Mouse (Mus musculus): Measurements from ENCODE around the gene Phrf1. TPM values are rescaled to one million over a fixed set of nuclear protein-coding genes. Genes with fewer than 3 reads are reported as not detected.
A peak's percentile ranks its signal among the peaks of the same experiment; 100 is the strongest.

Gene Phrf1
- polyA plus RNA-seq, 1 experiment from 2014 or later = 81.0 TPM

GRCm38 (mm10) chr7:141278766-141279590 is 50.4 kb downstream of the Phrf1 start, which contains the start of gene Sct:
Gene Sct (minus strand): TSS chr7:141279133.
- peaks cover 14% of the 10 kb centered on the region for H3K4me1 ChIP-seq (replicated peaks; ENCODE audit: control insufficient read depth, insufficient read depth, low read length)
- no peak within 1 kb of the TSS for H3K27ac ChIP-seq (ENCODE audit: low read depth, low read length)
- peak within 1 kb of the TSS; percentile 57 for H3K9ac ChIP-seq (ENCODE audit: low read depth, low read length)
- no peaks in the 10 kb centered on the region for H3K9me3 ChIP-seq (ENCODE audit: control insufficient read depth, low read length)
- H3K36me3 ChIP-seq (ENCODE audit: control insufficient read depth, insufficient read depth, low read length) = no peaks in the 10 kb centered on the region
- DNase-seq (ENCODE audit: low spot score) (peak; percentile 52), ATAC-seq (replicated peaks; ENCODE audit: low FRiP score) (peak; percentile 44; the same call in 1 of the 2 replicates)
- peak within 1 kb of the TSS; percentile 93 for H3K4me2 ChIP-seq
- peaks cover 20% of the 10 kb centered on the region for H3K27me3 ChIP-seq (replicated peaks; ENCODE audit: control insufficient read depth, insufficient read depth, low read length)
- peak within 1 kb of the TSS; percentile 49 for H3K4me3 ChIP-seq (ENCODE audit: low read depth, low read length)
- 6% methylated on average over 44 of the region's 46 CpGs for WGBS

- WGBS = 87% methylated on average over 6 of the region's 6 CpGs
- no peaks in the 10 kb centered on the region for H3K9me3 ChIP-seq (ENCODE audit: control insufficient read depth, low read length)
- ATAC-seq (replicated peaks; ENCODE audit: low FRiP score) (no peak), DNase-seq (ENCODE audit: low spot score) (no peak)
- peaks cover 14% of the 10 kb centered on the region for H3K4me1 ChIP-seq (replicated peaks; ENCODE audit: control insufficient read depth, insufficient read depth, low read length)
- no peaks in the 10 kb centered on the region for H3K36me3 ChIP-seq (ENCODE audit: control insufficient read depth, insufficient read depth, low read length)
- no peak overlapping the region for H3K27ac ChIP-seq (ENCODE audit: low read depth, low read length)
- H3K27me3 ChIP-seq (replicated peaks; ENCODE audit: control insufficient read depth, insufficient read depth, low read length) = peaks cover 20% of the 10 kb centered on the region
- H3K4me2 ChIP-seq = no peak overlapping the region
- no peak overlapping the region for H3K4me3 ChIP-seq (ENCODE audit: low read depth, low read length)
- no peak overlapping the region for H3K9ac ChIP-seq (ENCODE audit: low read depth, low read length)
These were observed 52.9 kb downstream of the Phrf1 start for GRCm38 (mm10) chr7:141281442-141281841.

GRCm38 (mm10) chr7:141282756-141283155 is 54.2 kb downstream of the Phrf1 start:
- H3K4me1 ChIP-seq (replicated peaks; ENCODE audit: control insufficient read depth, insufficient read depth, low read length) = peaks cover 14% of the 10 kb centered on the region
- H3K27ac ChIP-seq (ENCODE audit: low read depth, low read length) = no peak overlapping the region
- H3K9ac ChIP-seq (ENCODE audit: low read depth, low read length) = no peak overlapping the region
- no peaks in the 10 kb centered on the region for H3K36me3 ChIP-seq (ENCODE audit: control insufficient read depth, insufficient read depth, low read length)
- peaks cover 19% of the 10 kb centered on the region for H3K27me3 ChIP-seq (replicated peaks; ENCODE audit: control insufficient read depth, insufficient read depth, low read length)
- no peaks in the 10 kb centered on the region for H3K9me3 ChIP-seq (ENCODE audit: control insufficient read depth, low read length)
- WGBS = 81% methylated on average over 4 of the region's 4 CpGs
- no peak for ATAC-seq (replicated peaks; ENCODE audit: low FRiP score)
- DNase-seq (ENCODE audit: low spot score) = no peak
- no peak overlapping the region for H3K4me3 ChIP-seq (ENCODE audit: low read depth, low read length)
- no peak overlapping the region for H3K4me2 ChIP-seq

GRCm38 (mm10) chr7:141288042-141288441 is 59.5 kb downstream of the Phrf1 start:
- H3K4me2 ChIP-seq = no peak overlapping the region
- no peak overlapping the region for H3K27ac ChIP-seq (ENCODE audit: low read depth, low read length)
- H3K4me1 ChIP-seq (replicated peaks; ENCODE audit: control insufficient read depth, insufficient read depth, low read length) = peaks cover 2% of the 10 kb centered on the region; the same call in 1 of the 2 replicates
- H3K9me3 ChIP-seq (ENCODE audit: control insufficient read depth, low read length) = no peaks in the 10 kb centered on the region
- ATAC-seq (replicated peaks; ENCODE audit: low FRiP score) = no peak
- no peaks in the 10 kb centered on the region for H3K36me3 ChIP-seq (ENCODE audit: control insufficient read depth, insufficient read depth, low read length)
- peaks cover 37% of the 10 kb centered on the region for H3K27me3 ChIP-seq (replicated peaks; ENCODE audit: control insufficient read depth, insufficient read depth, low read length)
- no peak overlapping the region for H3K4me3 ChIP-seq (ENCODE audit: low read depth, low read length)
- 66% methylated on average over 3 of the region's 3 CpGs for WGBS
- DNase-seq (ENCODE audit: low spot score) = no peak
- no peak overlapping the region for H3K9ac ChIP-seq (ENCODE audit: low read depth, low read length)

- Histone ChIP-seq H3K9ac (ENCODE audit: low read depth, low read length) (peak within 1 kb of the TSS; percentile 47; the same call in 1 of the 2 replicates), H3K36me3 (ENCODE audit: control insufficient read depth, insufficient read depth, low read length) (no peaks in the 10 kb centered on the region), H3K4me2 (peak within 1 kb of the TSS; percentile 73), H3K27ac (ENCODE audit: low read depth, low read length) (no peak within 1 kb of the TSS), H3K27me3 (replicated peaks; ENCODE audit: control insufficient read depth, insufficient read depth, low read length) (peaks cover 66% of the 10 kb centered on the region), H3K4me3 (ENCODE audit: low read depth, low read length) (peak within 1 kb of the TSS; percentile 46), H3K4me1 (replicated peaks; ENCODE audit: control insufficient read depth, insufficient read depth, low read length) (peaks cover 9% of the 10 kb centered on the region), H3K9me3 (ENCODE audit: control insufficient read depth, low read length) (no peaks in the 10 kb centered on the region)
- WGBS = 3% methylated on average over 46 of the region's 46 CpGs
- 0 out of 2 replicates have a peak, but pooled peaks have one; percentile 39 for ATAC-seq (replicated peaks; ENCODE audit: low FRiP score)
- DNase-seq (ENCODE audit: low spot score) = peak; percentile 62
These were observed 63.5 kb downstream of the Phrf1 start, which contains the start of gene Drd4 for GRCm38 (mm10) chr7:141291921-141292582. Gene Drd4 (plus strand): TSS chr7:141292006.

- Histone ChIP-seq H3K4me2 (peak overlapping the region; percentile 73), H3K4me1 (replicated peaks; ENCODE audit: control insufficient read depth, insufficient read depth, low read length) (peaks cover 9% of the 10 kb centered on the region), H3K4me3 (ENCODE audit: low read depth, low read length) (peak overlapping the region; percentile 46), H3K27me3 (replicated peaks; ENCODE audit: control insufficient read depth, insufficient read depth, low read length) (peaks cover 66% of the 10 kb centered on the region), H3K9ac (ENCODE audit: low read depth, low read length) (0 out of 2 replicates have a peak overlapping the region, but pooled peaks have one; percentile 47), H3K9me3 (ENCODE audit: control insufficient read depth, low read length) (no peaks in the 10 kb centered on the region), H3K27ac (ENCODE audit: low read depth, low read length) (no peak overlapping the region), H3K36me3 (ENCODE audit: control insufficient read depth, insufficient read depth, low read length) (no peaks in the 10 kb centered on the region)
- WGBS = 39% methylated on average over 15 of the region's 15 CpGs
- ATAC-seq (replicated peaks; ENCODE audit: low FRiP score) = no peak
- no peak for DNase-seq (ENCODE audit: low spot score)
These were observed 64.2 kb downstream of the Phrf1 start for GRCm38 (mm10) chr7:141292583-141293388.

GRCm38 (mm10) chr7:141293852-141294471 is 65.4 kb downstream of the Phrf1 start:
- H3K36me3 ChIP-seq (ENCODE audit: control insufficient read depth, insufficient read depth, low read length) = no peaks in the 10 kb centered on the region
- 2% methylated on average over 53 of the region's 53 CpGs for WGBS
- DNase-seq (ENCODE audit: low spot score) = peak; percentile 51
- H3K4me3 ChIP-seq (ENCODE audit: low read depth, low read length) = peak overlapping the region; percentile 37
- peak overlapping the region; percentile 38; the same call in 1 of the 2 replicates for H3K9ac ChIP-seq (ENCODE audit: low read depth, low read length)
- no peaks in the 10 kb centered on the region for H3K9me3 ChIP-seq (ENCODE audit: control insufficient read depth, low read length)
- peaks cover 9% of the 10 kb centered on the region for H3K4me1 ChIP-seq (replicated peaks; ENCODE audit: control insufficient read depth, insufficient read depth, low read length)
- H3K4me2 ChIP-seq = peak overlapping the region; percentile 61
- peaks cover 66% of the 10 kb centered on the region for H3K27me3 ChIP-seq (replicated peaks; ENCODE audit: control insufficient read depth, insufficient read depth, low read length)
- no peak overlapping the region for H3K27ac ChIP-seq (ENCODE audit: low read depth, low read length)
- ATAC-seq (replicated peaks; ENCODE audit: low FRiP score) = no peak

GRCm38 (mm10) chr7:141294479-141294878 is 65.9 kb downstream of the Phrf1 start:
- H3K4me3 ChIP-seq (ENCODE audit: low read depth, low read length) = peak overlapping the region; percentile 37
- WGBS = 7% methylated on average over 22 of the region's 22 CpGs
- H3K36me3 ChIP-seq (ENCODE audit: control insufficient read depth, insufficient read depth, low read length) = peaks cover 3% of the 10 kb centered on the region; the same call in 1 of the 2 replicates
- peaks cover 9% of the 10 kb centered on the region for H3K4me1 ChIP-seq (replicated peaks; ENCODE audit: control insufficient read depth, insufficient read depth, low read length)
- no peak for ATAC-seq (replicated peaks; ENCODE audit: low FRiP score)
- peak overlapping the region; percentile 61 for H3K4me2 ChIP-seq
- no peak overlapping the region; the same call in 1 of the 2 replicates for H3K9ac ChIP-seq (ENCODE audit: low read depth, low read length)
- H3K27me3 ChIP-seq (replicated peaks; ENCODE audit: control insufficient read depth, insufficient read depth, low read length) = peaks cover 63% of the 10 kb centered on the region
- no peak overlapping the region for H3K27ac ChIP-seq (ENCODE audit: low read depth, low read length)
- no peaks in the 10 kb centered on the region for H3K9me3 ChIP-seq (ENCODE audit: control insufficient read depth, low read length)
- peak; percentile 47 for DNase-seq (ENCODE audit: low spot score)

Measured in liver, embryonic 11.5 days (tissue).